Mouse (Mus musculus) embryonic fibroblast, embryonic 13.5 days (primary cell): ENCODE data around the gene Scp2.

Experiments used
- CTCF ChIP-seq: IDR thresholded peaks from 2 replicates; pipeline ENCODE4 v1.5.1; 2011; ENCODE audit warnings: mild to moderate bottlenecking, control low read depth, low read length, moderate library complexity, borderline replicate concordance; ENCODE audit not compliant: insufficient read depth
- POLR2A ChIP-seq: IDR thresholded peaks from 2 replicates; pipeline ENCODE4 v1.6.1; 2011; ENCODE audit warnings: low read depth, mild to moderate bottlenecking, control low read depth, low read length, moderate library complexity

- no peak for TF ChIP-seq POLR2A
- no peak for TF ChIP-seq CTCF
These were observed 74.5 kb downstream of the Scp2 start for GRCm38 (mm10) chr4:108070286-108070685.
